ENCODE assay signal across 19 mouse cellular contexts in the genomic region with DNA sequence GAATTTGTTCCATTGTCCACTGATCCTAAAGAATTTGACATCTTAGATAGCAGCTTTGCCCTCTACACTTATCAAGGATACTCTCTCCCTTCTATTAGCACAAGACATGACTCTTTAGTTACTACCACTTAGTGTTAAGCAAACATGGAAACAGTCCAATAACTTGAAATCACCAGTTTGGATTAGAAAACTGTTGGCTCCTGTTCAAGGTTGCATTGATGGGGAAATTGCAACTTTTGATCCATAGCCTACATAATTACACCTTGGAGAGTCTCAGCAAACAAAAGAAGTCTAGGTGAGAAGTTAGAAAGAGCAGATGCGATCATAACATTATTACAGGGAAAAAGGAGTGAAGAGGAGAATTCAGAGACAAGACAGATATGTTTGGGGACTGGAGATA.
"Had no signal": no experiment of that assay in that cellular context is flagged by ENCODE, and none has a peak within 500 bp of the region (broad histone marks: within the 10 kb centered on the region; RNA-seq: fewer than 3 reads in every experiment).

No protein-coding gene starts in this region.

- DNase-seq: lung, adult 2 months; lung, postnatal 14 days; lung, postnatal 36 days; retina, postnatal 1 day; right cerebral cortex, adult 18-20 months; right cerebral cortex, postnatal 25 days; right cerebral cortex, postnatal 4 days; spleen, adult 18-20 months; thymus, adult 18-20 months; thymus, postnatal 14 days; thymus, postnatal 36 days had no signal

- H3K36me3 ChIP-seq: lung, embryonic 15.5 days; midbrain, embryonic 13.5 days; midbrain, embryonic 15.5 days; neural tube, embryonic 12.5 days had no signal

- H3K27ac ChIP-seq: lung, embryonic 15.5 days; macrophage; midbrain, embryonic 13.5 days; midbrain, embryonic 15.5 days; neural tube, embryonic 12.5 days had no signal

- H3K27me3 ChIP-seq: lung, embryonic 15.5 days; megakaryocyte, embryonic 14.5 days; midbrain, embryonic 13.5 days; midbrain, embryonic 15.5 days; neural tube, embryonic 12.5 days had no signal

- H3K9ac ChIP-seq: lung, embryonic 15.5 days; midbrain, embryonic 13.5 days; midbrain, embryonic 15.5 days; neural tube, embryonic 12.5 days had no signal

- H3K4me3 ChIP-seq: lung, embryonic 15.5 days; megakaryocyte, embryonic 14.5 days; midbrain, embryonic 13.5 days; midbrain, embryonic 15.5 days; neural tube, embryonic 12.5 days had no signal

- H3K4me2 ChIP-seq: lung, embryonic 15.5 days; midbrain, embryonic 11.5 days; midbrain, embryonic 13.5 days; midbrain, embryonic 15.5 days; neural tube, embryonic 12.5 days had no signal

- H3K9me3 ChIP-seq: lung, embryonic 15.5 days; midbrain, embryonic 13.5 days; midbrain, embryonic 15.5 days; neural tube, embryonic 12.5 days had no signal

- ATAC-seq: lung, postnatal 0 days; midbrain, embryonic 13.5 days; midbrain, embryonic 15.5 days had no signal

- H3K4me1 ChIP-seq: megakaryocyte, embryonic 14.5 days; midbrain, embryonic 13.5 days; midbrain, embryonic 15.5 days; neural tube, embryonic 12.5 days had no signal
